Comparison of ENCODE assay signal across 8 mouse cellular contexts in genomic region chr1:153900381-153900780, GRCm38 (mm10). TPM values are rescaled to one million over a fixed set of nuclear protein-coding genes. Genes with fewer than 3 reads are reported as not detected.
A peak's percentile ranks its signal among the peaks of the same experiment; 100 is the strongest.
DNase-seq lines count a peak whose midpoint lies in the region; ATAC-seq and TF ChIP-seq lines count a peak whose summit lies in the region.
"Had no signal": no experiment of that assay in that cellular context is flagged by ENCODE, and none has a peak within 500 bp of the region (broad histone marks: within the 10 kb centered on the region; RNA-seq: fewer than 3 reads in every experiment).

No protein-coding gene starts in this region.

- H3ac ChIP-seq in myocyte (ENCODE audit: control insufficient read depth, insufficient read length), result peak overlapping the region; percentile 5

- TF ChIP-seq CTCF in forebrain, postnatal 0 days (IDR thresholded peaks at IDR 0.05; ENCODE audit: low read depth), result peak; percentile 6; the same call in 1 of the 2 replicates

- H3K4me2 ChIP-seq in neural tube, embryonic 11.5 days (ENCODE audit: low read depth), result peak overlapping the region; percentile 73
- H3K4me2 ChIP-seq in forebrain, postnatal 0 days (ENCODE audit: low read depth), result peak overlapping the region; percentile 81
- H3K4me2 ChIP-seq in limb, embryonic 11.5 days (ENCODE audit: low read depth, severe bottlenecking), result peak overlapping the region; percentile 85
- peak overlapping the region; percentile 96 for H3K4me2 ChIP-seq in myocyte (ENCODE audit: low read depth)

- H3K4me3 ChIP-seq in neural tube, embryonic 11.5 days (ENCODE audit: low read depth, low read length), result peak overlapping the region; percentile 79
- peak overlapping the region; percentile 93 for H3K4me3 ChIP-seq in forebrain, postnatal 0 days (ENCODE audit: low read depth, low read length)
- peak overlapping the region; percentile 79 for H3K4me3 ChIP-seq in limb, embryonic 11.5 days (ENCODE audit: low read depth, low read length)
- H3K4me3 ChIP-seq in myocyte, result peak overlapping the region; percentile 78

- TF ChIP-seq POLR2A in myocyte (IDR thresholded peaks at IDR 0.05; ENCODE audit: insufficient read length, low read depth), result no peak

- H3K79me2 ChIP-seq in myocyte (ENCODE audit: control insufficient read depth, insufficient read depth), result peaks cover 7% of the 10 kb centered on the region

- H3K9ac ChIP-seq in neural tube, embryonic 11.5 days (ENCODE audit: low read length), result peak overlapping the region; percentile 90
- H3K9ac ChIP-seq in forebrain, postnatal 0 days, result peak overlapping the region; percentile 97
- H3K9ac ChIP-seq in limb, embryonic 11.5 days (ENCODE audit: low read length), result peak overlapping the region; percentile 82

- H3K27me3 ChIP-seq in neural tube, embryonic 11.5 days (ENCODE audit: control insufficient read depth, insufficient read depth, low read length), result no peaks in the 10 kb centered on the region
- no peaks in the 10 kb centered on the region for H3K27me3 ChIP-seq in forebrain, postnatal 0 days (ENCODE audit: insufficient read depth, low read length)
- H3K27me3 ChIP-seq in limb, embryonic 11.5 days (ENCODE audit: control insufficient read depth, insufficient read depth, low read length), result no peaks in the 10 kb centered on the region
- H3K27me3 ChIP-seq in myocyte (ENCODE audit: control insufficient read depth, insufficient read depth, insufficient read length), result no peaks in the 10 kb centered on the region

- H3K27ac ChIP-seq in neural tube, embryonic 11.5 days (ENCODE audit: low read depth, low read length), result peak overlapping the region; percentile 97
- peak overlapping the region; percentile 97 for H3K27ac ChIP-seq in forebrain, postnatal 0 days (ENCODE audit: low read depth, low read length)
- peak overlapping the region; percentile 86 for H3K27ac ChIP-seq in limb, embryonic 11.5 days (replicated peaks; ENCODE audit: low read depth, low read length)

- under 1% methylated on average over 36 of the region's 36 CpGs for WGBS in neural tube, embryonic 11.5 days
- WGBS in forebrain, postnatal 0 days, result 2% methylated on average over 34 of the region's 36 CpGs
- WGBS in limb, embryonic 11.5 days, result under 1% methylated on average over 28 of the region's 36 CpGs

- peak; percentile 35; the same call in 1 of the 2 replicates for ATAC-seq in neural tube, embryonic 11.5 days (ENCODE audit: insufficient read depth, low FRiP score, low TSS enrichment)
- ATAC-seq in forebrain, postnatal 0 days, result no peak; the same call in 1 of the 2 replicates
- ATAC-seq in limb, embryonic 11.5 days (ENCODE audit: insufficient number of reproducible peaks, low FRiP score, low TSS enrichment, low read depth), result peak; percentile 18; the same call in 1 of the 2 replicates

- no peak for DNase-seq in neural tube, embryonic 11.5 days (ENCODE audit: low spot score)
- DNase-seq in neural tube, embryonic 10.5 days (ENCODE audit: extremely low spot score, low spot score), result no peak
- DNase-seq in brain, adult 2 months (ENCODE audit: low read depth, low spot score), result peak; percentile 46
- DNase-seq in forebrain, postnatal 0 days, result no peak
- no peak for DNase-seq in limb, embryonic 11.5 days (ENCODE audit: low spot score)
- no peak for DNase-seq in right cerebral cortex, postnatal 14 days

- H3K4me1 ChIP-seq in neural tube, embryonic 11.5 days (ENCODE audit: control insufficient read depth, insufficient read depth, low read length), result peaks cover 15% of the 10 kb centered on the region
- H3K4me1 ChIP-seq in forebrain, postnatal 0 days (ENCODE audit: insufficient read depth), result peaks cover 20% of the 10 kb centered on the region; the same call in 1 of the 2 replicates
- H3K4me1 ChIP-seq in limb, embryonic 11.5 days (ENCODE audit: control insufficient read depth, insufficient read depth, low read length), result peaks cover 9% of the 10 kb centered on the region; the same call in 1 of the 2 replicates

- peaks cover 5% of the 10 kb centered on the region for H3K36me3 ChIP-seq in neural tube, embryonic 11.5 days (ENCODE audit: control insufficient read depth, insufficient read depth, low read length)
- peaks cover 28% of the 10 kb centered on the region for H3K36me3 ChIP-seq in forebrain, postnatal 0 days (ENCODE audit: insufficient read depth)
- H3K36me3 ChIP-seq in limb, embryonic 11.5 days (ENCODE audit: control insufficient read depth, insufficient read depth, low read length), result peaks cover 15% of the 10 kb centered on the region
- peaks cover 5% of the 10 kb centered on the region for H3K36me3 ChIP-seq in myocyte (ENCODE audit: control insufficient read depth, insufficient read depth)

- H3K9me3 ChIP-seq in neural tube, embryonic 11.5 days (ENCODE audit: control insufficient read depth, low read length), result no peaks in the 10 kb centered on the region
- H3K9me3 ChIP-seq in forebrain, postnatal 0 days (ENCODE audit: low read length), result no peaks in the 10 kb centered on the region
- H3K9me3 ChIP-seq in limb, embryonic 11.5 days (ENCODE audit: control insufficient read depth, low read length), result no peaks in the 10 kb centered on the region

TF ChIP-seq in myocyte, 11 proteins besides CTCF, POLR2A, EP300 and RAD21:
- TF ChIP-seq TCF3 (IDR thresholded peaks at IDR 0.05; ENCODE audit: insufficient read length, low read depth) (no peak), E2F4 (IDR thresholded peaks at IDR 0.05; ENCODE audit: insufficient read depth) (no peak), SRF (IDR thresholded peaks at IDR 0.05; ENCODE audit: control insufficient read depth, insufficient read length, low read depth) (no peak), MAX (IDR thresholded peaks at IDR 0.05; ENCODE audit: low read depth) (no peak), MYOG (IDR thresholded peaks at IDR 0.05; ENCODE audit: control insufficient read depth in 1 of 3, insufficient read depth in 1 of 3, insufficient read length in 2 of 3, low read depth in 2 of 3) (no peak), USF1 (IDR thresholded peaks at IDR 0.05; ENCODE audit: low read depth) (no peak), POLR2AphosphoS2 (IDR thresholded peaks at IDR 0.05; ENCODE audit: insufficient read length, low read depth) (no peak), MYOD1 (IDR thresholded peaks at IDR 0.05; ENCODE audit: control insufficient read depth in 1 of 3, insufficient read length in 2 of 3, low read depth in 2 of 3) (no peak), REST (IDR thresholded peaks at IDR 0.05; ENCODE audit: insufficient read depth, insufficient read length) (no peak), CEBPB (IDR thresholded peaks at IDR 0.05; ENCODE audit: insufficient read depth, poor library complexity, severe bottlenecking) (no peak), TCF12 (IDR thresholded peaks at IDR 0.05; ENCODE audit: insufficient read depth, poor library complexity, severe bottlenecking) (no peak)

RNA-seq across cellular contexts. Expression of gene Teddm2, which starts 0.4 kb away (rescaled TPM):
- polyA plus RNA-seq in neural tube, embryonic 11.5 days (2014; fragmentation: Nextera tagmentation; extraction: Ambion mirVana), result 0.49 and 0.57 TPM in 2 replicates
- total RNA-seq in forebrain, postnatal 0 days (2014; rRNA removed), result 2.3 and 2.9 TPM in 2 replicates
- 1.7 and 2.5 TPM in 2 replicates for polyA plus RNA-seq in forebrain, postnatal 0 days (2015; fragmentation: Nextera tagmentation; extraction: Ambion mirVana)
- 0.52 and 0.56 TPM in 2 replicates for polyA plus RNA-seq in limb, embryonic 11.5 days (2014; fragmentation: Nextera tagmentation; extraction: Ambion mirVana)
- 0.20 TPM for polyA plus RNA-seq in myocyte (2012; fragmentation: generic; extraction: Trizol)

RNA-seq across cellular contexts. Expression of gene Glul, which starts 0.6 kb away (rescaled TPM):
- polyA plus RNA-seq in neural tube, embryonic 11.5 days (2014; fragmentation: Nextera tagmentation; extraction: Ambion mirVana), result 132 and 134 TPM in 2 replicates
- total RNA-seq in forebrain, postnatal 0 days (2014; rRNA removed), result 297 and 313 TPM in 2 replicates
- 254 and 255 TPM in 2 replicates for polyA plus RNA-seq in forebrain, postnatal 0 days (2015; fragmentation: Nextera tagmentation; extraction: Ambion mirVana)
- 128 and 132 TPM in 2 replicates for polyA plus RNA-seq in limb, embryonic 11.5 days (2014; fragmentation: Nextera tagmentation; extraction: Ambion mirVana)
- polyA plus RNA-seq in myocyte (2012; fragmentation: generic; extraction: Trizol), result 37.6 TPM

RNA-seq across cellular contexts. Expression of gene Teddm1a, which starts 8.8 kb away (rescaled TPM):
- polyA plus RNA-seq in neural tube, embryonic 11.5 days (2014; fragmentation: Nextera tagmentation; extraction: Ambion mirVana), result not detected in 2 replicates
- not detected in 2 replicates for total RNA-seq in forebrain, postnatal 0 days (2014; rRNA removed)
- polyA plus RNA-seq in forebrain, postnatal 0 days (2015; fragmentation: Nextera tagmentation; extraction: Ambion mirVana), result 0.11 TPM in 1 of 2 replicates, not detected in the other
- polyA plus RNA-seq in limb, embryonic 11.5 days (2014; fragmentation: Nextera tagmentation; extraction: Ambion mirVana), result not detected in 2 replicates
- polyA plus RNA-seq in myocyte (2012; fragmentation: generic; extraction: Trizol), result not detected
- total RNA-seq: hematopoietic stem cell, adult 5-6 weeks had no signal

RNA-seq across cellular contexts. Expression of gene Teddm1b, which starts 26.2 kb away (rescaled TPM):
- 0.12 and 0.55 TPM in 2 replicates for polyA plus RNA-seq in neural tube, embryonic 11.5 days (2014; fragmentation: Nextera tagmentation; extraction: Ambion mirVana)
- not detected in 2 replicates for total RNA-seq in forebrain, postnatal 0 days (2014; rRNA removed)
- polyA plus RNA-seq in forebrain, postnatal 0 days (2015; fragmentation: Nextera tagmentation; extraction: Ambion mirVana), result 0.36 and 0.49 TPM in 2 replicates
- 0.28 and 0.67 TPM in 2 replicates for polyA plus RNA-seq in limb, embryonic 11.5 days (2014; fragmentation: Nextera tagmentation; extraction: Ambion mirVana)
- 0.01 TPM for polyA plus RNA-seq in myocyte (2012; fragmentation: generic; extraction: Trizol)
- total RNA-seq: hematopoietic stem cell, adult 5-6 weeks had no signal

RNA-seq across cellular contexts. Expression of gene Rgsl1, which starts 56.4 kb away (rescaled TPM):
- polyA plus RNA-seq in neural tube, embryonic 11.5 days (2014; fragmentation: Nextera tagmentation; extraction: Ambion mirVana), result not detected in 2 replicates
- 0.23 and 0.90 TPM in 2 replicates for total RNA-seq in forebrain, postnatal 0 days (2014; rRNA removed)
- 0.39 and 0.44 TPM in 2 replicates for polyA plus RNA-seq in forebrain, postnatal 0 days (2015; fragmentation: Nextera tagmentation; extraction: Ambion mirVana)
- 0.07 TPM in 1 of 2 replicates, not detected in the other for polyA plus RNA-seq in limb, embryonic 11.5 days (2014; fragmentation: Nextera tagmentation; extraction: Ambion mirVana)
- polyA plus RNA-seq in myocyte (2012; fragmentation: generic; extraction: Trizol), result not detected
- total RNA-seq: hematopoietic stem cell, adult 5-6 weeks had no signal
